Mouse (Mus musculus) heart, postnatal 14 days (tissue): Measurements from ENCODE around the gene Ubr7. TPM values are rescaled to one million over a fixed set of nuclear protein-coding genes. Genes with fewer than 3 reads are reported as not detected.
A peak's percentile ranks its signal among the peaks of the same experiment; 100 is the strongest.

Source experiments
- DNase-seq, 2 experiments: peaks; one replicate each; pipeline ENCODE4 v3.0.0; 2021 to 2022
- intact Hi-C: fragments of 180-260 bp; cut with DNase I; formaldehyde crosslinking; loops from one replicate; pipeline ENCODE4 v1.15.1; 2025
- total RNA-seq, 2 experiments: library from RNA; stranded (reverse); gene quantifications; 2 replicates each; pipeline ENCODE4 v1.2.3; 2021

The Ubr7 gene
- total RNA-seq, 2 experiments from 2014 or later: 26.4 to 30.0 TPM

DNA sequence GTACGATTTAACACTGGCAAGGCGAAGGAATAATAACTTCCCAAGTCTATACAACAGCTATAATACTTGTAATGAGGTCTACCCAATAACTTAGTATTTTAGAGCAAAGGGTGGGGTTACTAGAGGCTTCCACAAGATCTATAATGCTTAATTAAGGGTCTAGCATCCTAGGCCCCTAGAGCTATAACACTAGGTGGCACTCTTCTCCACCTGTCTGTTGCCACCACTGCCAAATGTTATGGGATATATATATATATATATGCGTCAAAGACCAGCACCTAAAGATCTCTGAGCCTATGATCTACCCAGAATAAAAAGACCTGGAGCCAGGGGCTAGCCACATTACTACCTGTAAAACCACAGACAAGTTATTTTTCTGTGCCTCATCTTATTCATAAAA, 17.5 kb upstream of the Ubr7 start:
- no peak for DNase-seq
- intact Hi-C loops: loop anchor here (2.0 to 5.0 kb wide), 2 partner anchors 137 to 325 kb away; partner anchors contain the start of gene Btbd7

GRCm38 (mm10) chr12:102742056-102742455, 15.7 kb upstream of the Ubr7 start:
- intact Hi-C loops: loop anchor here (5.0 kb wide), 1 partner anchor 135 kb away; the partner anchor contains the start of gene Btbd7
- DNase-seq: no peak

GRCm38 (mm10) chr12:102743036-102743588, 14.7 kb upstream of the Ubr7 start:
- no peak for DNase-seq
- intact Hi-C loops: loop anchor here (5.0 kb wide), 1 partner anchor 134 kb away; the partner anchor contains the start of gene Btbd7

GRCm38 (mm10) chr12:102743589-102744574, 13.9 kb upstream of the Ubr7 start, which contains the start of the genes Moap1 and Tmem251:
Moap1 (minus strand) TSS chr12:102743661.
Tmem251 (plus strand) TSS chr12:102743762.
- peak; percentile 89 to 92 for DNase-seq
- intact Hi-C loops: loop anchor here (5.0 kb wide), 1 partner anchor 133 kb away; the partner anchor contains the start of gene Btbd7

GRCm38 (mm10) chr12:102744839-102745238, 12.9 kb upstream of the Ubr7 start:
- DNase-seq: no peak
- intact Hi-C loops: loop anchor here (5.0 kb wide), 1 partner anchor 132 kb away; the partner anchor contains the start of gene Btbd7

DNA sequence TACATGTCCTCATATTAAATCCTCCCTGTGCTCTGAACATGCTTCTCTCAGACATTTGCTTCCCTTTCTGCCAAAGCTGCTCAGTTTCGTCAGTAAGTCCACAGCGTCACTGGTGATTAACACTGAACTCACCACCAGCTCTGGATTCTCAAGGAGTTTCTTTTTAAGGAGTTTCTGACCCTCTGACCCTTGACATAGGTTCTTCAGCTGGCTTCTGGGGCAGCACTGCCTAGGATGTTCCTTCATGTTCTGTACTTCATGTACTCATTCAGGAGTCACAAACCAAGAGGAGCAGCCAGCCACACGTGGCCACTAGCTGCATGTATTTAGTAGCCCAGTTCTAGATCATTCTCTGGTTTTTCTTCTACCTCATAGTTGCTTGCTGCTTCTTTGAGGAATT, 9.5 kb upstream of the Ubr7 start:
- no peak for DNase-seq
- intact Hi-C loops: no loop called here

DNA sequence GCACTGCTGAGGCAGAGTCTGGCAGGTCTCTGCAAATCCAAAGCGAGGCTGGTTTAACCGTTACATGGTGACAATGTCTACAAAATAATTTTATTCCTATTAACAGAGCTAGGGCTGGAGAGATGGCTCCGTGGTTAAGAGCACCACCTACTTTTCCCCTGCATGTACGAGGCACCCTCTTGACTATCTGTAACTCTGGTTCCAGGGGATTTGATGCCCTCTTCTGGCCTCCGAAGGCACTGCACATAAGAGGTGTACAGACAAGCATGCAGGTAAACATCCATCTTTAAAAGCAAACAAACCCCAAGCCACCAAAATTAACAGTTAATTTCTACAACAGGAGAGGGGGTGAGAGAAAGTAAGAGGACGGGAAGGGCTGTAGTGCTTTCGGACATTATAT, 1.5 kb upstream of the Ubr7 start:
- DNase-seq: no peak
- intact Hi-C loops: loop anchor here (5.0 kb wide), 1 partner anchor 121 kb away; the partner anchor contains the start of gene Btbd7

GRCm38 (mm10) chr12:102757055-102757688, 595 bp upstream of the Ubr7 start:
- peak in 1 of 2 experiments; percentile 20 for DNase-seq
- intact Hi-C loops: loop anchor here (5.0 kb wide), 1 partner anchor 120 kb away; the partner anchor contains the start of gene Btbd7

GRCm38 (mm10) chr12:102758403-102758756, 613 bp downstream of the Ubr7 start, which contains the start of gene Gm20604:
Gm20604 (minus strand) TSS chr12:102758672.
- intact Hi-C loops: loop anchor here (5.0 kb wide), 1 partner anchor 119 kb away; the partner anchor contains the start of gene Btbd7

GRCm38 (mm10) chr12:102758936-102759335, 1.2 kb downstream of the Ubr7 start:
- no peak for DNase-seq
- intact Hi-C loops: loop anchor here (5.0 kb wide), 1 partner anchor 118 kb away; the partner anchor contains the start of gene Btbd7

More at GRCm38 (mm10) chr12:102758403-102758756, 613 bp downstream of the Ubr7 start, which contains the start of gene Gm20604:
- DNase-seq: no peak

DNA sequence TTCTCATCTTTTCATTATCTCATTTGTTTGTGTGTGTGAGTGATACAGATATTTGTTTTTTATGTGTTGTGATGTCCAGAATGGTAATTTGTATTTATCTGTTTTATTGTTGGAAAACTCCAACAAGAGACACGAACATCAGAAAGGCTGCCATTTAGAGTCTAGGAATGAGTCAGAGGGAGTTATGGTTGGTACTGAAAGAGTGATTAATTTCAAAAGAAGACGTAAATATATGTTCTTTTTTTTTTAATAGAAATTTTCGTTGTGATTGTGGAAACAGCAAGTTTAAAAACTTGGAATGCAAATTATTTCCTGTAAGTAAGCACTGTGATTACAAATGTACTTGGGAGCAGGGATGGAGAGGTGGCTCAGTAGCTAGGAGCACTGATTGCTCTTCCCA, 3.9 kb downstream of the Ubr7 start:
- no peak for DNase-seq
- intact Hi-C loops: no loop called here

DNA sequence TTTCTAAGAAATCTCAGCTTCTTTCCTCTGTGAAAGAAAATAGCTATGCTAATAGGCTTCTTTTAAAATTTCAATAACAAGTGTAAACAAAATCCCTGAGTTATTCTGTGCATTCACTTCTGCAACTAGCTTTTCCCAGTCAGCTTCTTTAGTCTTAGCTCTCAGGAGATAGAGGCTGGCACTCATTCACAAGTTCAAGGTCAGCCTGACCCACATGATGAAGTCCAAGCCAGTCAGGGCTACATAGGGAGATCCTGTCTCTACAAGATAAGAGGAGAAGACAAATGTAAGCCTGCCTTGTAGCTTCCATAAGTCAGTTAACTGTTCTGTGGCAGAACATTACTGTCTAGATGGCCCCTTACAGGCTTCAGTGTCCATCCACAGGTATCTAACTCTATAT, 5.9 kb downstream of the Ubr7 start:
- intact Hi-C loops: no loop called here
- no peak for DNase-seq

GRCm38 (mm10) chr12:102769000-102769399, 11.2 kb downstream of the Ubr7 start:
- no peak for DNase-seq
- intact Hi-C loops: no loop called here

GRCm38 (mm10) chr12:102771601-102772000, 13.8 kb downstream of the Ubr7 start:
- intact Hi-C loops: no loop called here
- DNase-seq: no peak

- intact Hi-C loops: no loop called here
- DNase-seq: no peak
These were observed 14.9 kb downstream of the Ubr7 start for GRCm38 (mm10) chr12:102772676-102773075.

GRCm38 (mm10) chr12:102776035-102776434, 18.3 kb downstream of the Ubr7 start:
- intact Hi-C loops: no loop called here
- no peak for DNase-seq

DNA sequence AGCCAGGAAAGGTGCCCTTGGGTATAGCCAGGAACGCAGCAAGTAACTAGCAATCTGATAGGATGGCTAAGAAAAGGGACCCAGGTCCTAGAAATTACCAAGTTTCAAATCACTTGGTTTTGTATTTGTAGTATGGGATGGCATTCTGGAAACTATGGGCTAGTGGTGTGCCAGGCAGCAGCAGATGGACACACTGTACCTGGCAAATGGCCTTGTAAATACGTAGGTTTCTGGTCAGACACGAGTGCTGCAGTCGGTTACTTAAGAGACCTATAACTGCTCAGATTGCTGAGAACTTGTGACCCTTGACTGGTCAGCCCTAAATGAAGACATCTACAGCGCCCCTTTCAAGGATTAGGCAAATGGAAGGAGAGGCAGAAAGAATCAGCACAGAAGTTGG, 20.4 kb downstream of the Ubr7 start:
- intact Hi-C loops: no loop called here
- no peak for DNase-seq

DNA sequence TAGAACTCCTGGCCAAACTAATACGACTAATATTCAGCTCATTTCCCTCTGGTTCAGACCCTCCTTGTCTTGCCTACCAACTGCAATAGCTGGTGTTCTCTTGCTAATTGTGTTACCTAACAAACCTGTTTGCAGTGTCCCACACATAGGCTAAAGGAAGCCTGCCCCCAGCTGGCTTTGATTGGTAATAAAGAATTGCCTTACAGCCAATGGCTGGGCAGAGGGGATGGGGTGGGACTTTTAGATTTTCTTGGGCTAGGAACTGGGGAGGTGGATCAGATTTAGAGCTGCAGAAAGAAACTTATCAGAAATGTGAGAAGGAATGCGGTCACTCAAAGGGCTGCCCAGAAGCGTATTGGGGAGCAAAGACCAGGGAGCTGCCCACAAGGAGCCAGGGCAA, 21.7 kb downstream of the Ubr7 start:
- no peak for DNase-seq
- intact Hi-C loops: no loop called here

DNA sequence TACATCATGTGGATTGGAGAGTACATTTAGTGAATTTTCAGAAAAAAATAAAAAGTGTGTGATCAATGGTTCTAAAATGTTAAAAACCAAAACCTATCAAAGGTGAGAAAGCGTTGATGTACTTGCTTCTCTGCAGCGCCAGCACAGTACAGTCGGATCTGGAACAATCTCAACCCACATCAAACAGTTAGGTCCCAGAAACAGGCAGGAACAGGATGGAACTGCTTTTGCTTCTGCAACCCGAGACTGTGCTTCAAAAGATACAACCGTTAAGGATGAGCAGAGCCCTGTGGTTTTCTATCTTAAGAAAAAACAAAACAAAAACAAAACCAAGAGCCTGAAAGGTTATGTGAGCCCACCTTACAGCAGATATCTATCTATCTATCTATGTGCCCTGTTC, 25.1 kb downstream of the Ubr7 start:
- intact Hi-C loops: no loop called here
- no peak for DNase-seq

DNA sequence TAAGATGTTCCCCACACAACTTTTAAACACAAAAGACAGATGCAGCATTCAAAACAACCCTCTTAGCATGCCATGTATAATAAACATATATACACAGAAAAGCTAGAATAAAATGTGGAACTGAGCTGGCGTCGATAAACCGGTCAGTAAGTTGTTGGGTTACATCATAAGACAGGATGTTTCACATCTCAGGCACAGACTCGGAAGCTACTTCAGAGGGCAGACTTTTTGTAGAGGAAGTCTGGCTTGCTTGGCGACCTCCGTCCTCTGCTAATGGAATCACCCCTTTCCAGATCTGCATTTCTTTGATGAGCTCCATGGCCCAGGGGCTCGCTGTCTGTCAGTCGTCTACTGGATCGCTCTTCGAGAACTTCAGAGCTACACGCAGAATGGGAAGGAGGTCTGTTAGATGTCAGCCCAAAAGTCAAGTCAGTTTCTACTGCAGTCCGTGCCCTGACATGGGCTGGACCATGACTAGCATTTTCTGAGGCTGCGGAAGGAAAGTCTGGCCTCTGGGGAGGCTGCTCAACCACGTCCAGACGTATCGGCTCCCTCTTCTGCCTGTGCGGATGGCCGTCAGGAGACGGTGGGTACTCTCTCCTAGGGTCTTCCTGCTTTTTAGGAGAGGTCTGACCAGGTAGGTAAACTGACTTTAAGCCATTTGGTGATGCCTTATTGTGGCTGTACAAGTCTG, 27.3 kb downstream of the Ubr7 start:
- intact Hi-C loops: no loop called here
- no peak for DNase-seq
